Mouse (Mus musculus) layer of hippocampus, adult 11-12 months (tissue): Measurements from ENCODE around the gene Csn1s2a.
"Not testable (repeated sequence)": the region's sequence is repeated elsewhere in the genome, so short reads cannot be mapped to it uniquely, and the experiment has no call there.

Experiments
- DNase-seq: peaks from one replicate; pipeline ENCODE4 v3.0.0; 2022; ENCODE audit warnings: low spot score

Csn1s2a gene

DNA sequence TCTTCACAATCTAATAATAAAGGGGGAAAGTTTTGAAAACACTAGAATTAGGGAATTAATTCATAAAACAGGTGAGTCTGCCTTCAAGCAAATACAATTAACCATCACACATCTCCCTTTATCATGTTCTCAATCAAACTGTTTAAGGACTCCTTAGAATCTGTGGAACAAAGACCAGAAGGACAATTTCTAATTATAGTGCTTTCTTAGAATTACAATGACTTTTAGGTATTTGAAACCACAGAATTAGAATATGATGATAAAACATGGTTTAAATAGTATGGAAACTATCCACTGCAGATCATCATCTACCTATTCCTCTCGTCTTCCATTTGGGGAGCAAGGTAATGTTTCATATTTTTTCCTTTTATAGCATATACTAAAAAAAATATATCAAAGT lies at the start of gene Csn1s2a:
TSS of gene Csn1s2a (plus strand) at position 301 of the 400 bp plus-strand sequence.
- DNase-seq, result no peak

DNA sequence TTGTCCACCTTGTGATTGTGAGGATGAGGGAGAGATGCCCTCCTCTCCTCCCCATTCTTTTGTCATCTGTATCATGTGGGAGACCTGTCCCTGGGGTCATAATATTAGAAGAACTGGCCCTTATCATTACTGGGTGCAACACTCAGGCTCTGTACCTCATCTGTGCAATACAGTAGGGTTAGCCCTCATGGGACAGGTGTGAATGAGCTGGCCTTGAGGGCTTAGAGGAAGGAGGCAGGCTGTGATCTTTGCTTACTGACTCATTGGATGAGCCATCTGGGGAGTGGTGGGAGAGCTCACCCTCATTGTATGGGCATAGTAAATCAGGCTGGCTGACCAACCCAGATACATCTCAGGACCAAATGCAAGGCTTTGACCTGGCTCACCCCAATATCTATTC lies 39.5 kb upstream of the Csn1s2a start:
- DNase-seq, result no peak

DNA sequence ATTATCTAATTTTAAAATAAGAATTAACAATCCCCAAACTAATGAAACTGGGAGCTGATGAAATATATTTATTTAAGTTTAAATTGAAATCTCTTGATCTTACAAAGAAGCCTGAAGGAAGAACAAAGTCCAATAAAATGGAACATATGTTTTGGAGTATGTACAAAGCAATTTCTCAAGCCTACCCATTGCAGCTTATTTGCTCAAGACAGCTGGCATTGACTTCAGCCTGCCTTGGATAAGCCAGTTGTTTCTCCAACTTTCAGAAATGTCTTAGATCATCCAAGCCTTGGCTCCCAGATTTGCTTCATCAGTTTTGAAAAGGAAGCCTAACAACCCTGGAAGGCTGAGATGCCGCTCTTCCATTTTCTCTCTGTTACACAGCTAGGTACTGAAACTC lies 20.9 kb upstream of the Csn1s2a start:
- DNase-seq, result no peak

DNA sequence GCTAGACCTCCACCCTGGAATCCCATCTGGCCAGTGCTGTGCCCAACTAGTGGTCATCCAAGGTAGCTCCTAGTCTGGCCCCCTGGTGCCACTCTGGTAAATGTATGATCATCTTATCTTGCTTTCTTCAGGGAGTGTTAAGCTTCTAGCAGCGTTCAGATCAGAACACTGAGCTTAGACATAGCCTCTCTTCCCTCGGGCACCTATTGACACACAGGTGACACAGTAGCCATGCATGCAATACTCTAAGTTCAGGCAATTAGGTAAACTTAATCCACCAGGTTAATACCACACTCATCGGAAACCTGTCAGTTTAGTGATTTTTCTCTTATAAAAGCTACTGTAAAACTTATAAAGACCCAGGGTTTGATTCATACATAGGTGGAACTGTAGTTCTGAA lies 9.8 kb upstream of the Csn1s2a start:
- DNase-seq, result no peak

DNA sequence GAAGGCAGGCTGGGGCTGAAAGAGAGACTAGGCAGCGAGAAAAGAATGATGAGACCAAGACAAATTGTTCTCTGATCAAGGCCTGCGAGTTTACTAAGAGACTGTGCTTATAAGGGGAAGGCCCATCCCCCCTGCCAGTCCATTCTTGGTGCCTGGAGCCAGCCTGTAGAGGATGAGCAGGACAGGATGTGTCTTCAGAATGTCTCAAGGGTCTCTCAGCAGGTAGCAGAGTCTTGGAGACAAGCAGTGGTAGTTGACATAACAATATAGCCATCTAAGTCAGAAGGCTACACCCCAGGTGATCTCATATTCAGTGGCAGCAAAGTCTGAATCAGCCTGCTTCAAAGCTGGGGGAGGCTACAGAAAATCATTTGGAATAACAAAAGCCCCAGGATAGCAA lies 2.2 kb upstream of the Csn1s2a start:
- not testable (repeated sequence) for DNase-seq

DNA sequence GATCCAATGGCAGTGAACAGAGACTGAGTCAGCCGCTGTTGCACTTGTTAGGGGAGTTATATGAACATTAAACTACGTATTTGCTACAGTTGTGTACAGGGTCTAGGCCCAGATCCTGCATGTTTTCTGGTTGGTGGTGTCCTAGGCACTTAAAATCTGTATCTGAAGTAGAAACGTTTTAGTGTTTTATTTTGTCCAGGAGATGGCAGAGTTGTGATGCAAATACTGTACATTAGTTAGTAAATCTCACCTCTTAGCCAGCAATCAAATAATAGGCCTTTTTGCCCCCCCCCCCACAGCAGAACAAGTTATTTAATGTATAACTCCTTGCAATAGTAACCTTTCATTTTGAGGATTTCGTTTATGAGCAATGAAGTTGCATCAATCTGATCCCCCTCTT lies 8.4 kb downstream of the Csn1s2a start:
- no peak for DNase-seq

DNA sequence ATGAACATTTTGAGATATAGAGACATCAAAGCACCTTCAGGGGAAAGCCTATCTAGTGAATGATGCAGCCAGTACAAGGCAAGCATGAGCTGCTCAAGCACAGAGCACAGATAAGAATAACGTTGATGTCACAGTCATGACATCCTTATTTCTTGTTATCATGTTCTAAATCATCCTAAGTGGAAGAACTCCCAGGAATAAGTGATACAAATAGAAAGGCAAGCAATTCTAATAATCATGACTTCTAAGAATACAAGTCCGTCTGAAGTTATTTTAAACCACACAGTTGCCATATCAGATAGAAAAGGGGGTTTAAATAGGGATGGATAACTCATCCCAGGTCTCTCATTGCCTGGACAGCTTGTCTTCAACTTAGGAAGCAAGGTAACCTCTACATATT lies 33.4 kb downstream of the Csn1s2a start, which contains the start of gene Csn1s2b:
TSS of gene Csn1s2b (plus strand) at position 301 of the 400 bp plus-strand sequence.
- no peak for DNase-seq

DNA sequence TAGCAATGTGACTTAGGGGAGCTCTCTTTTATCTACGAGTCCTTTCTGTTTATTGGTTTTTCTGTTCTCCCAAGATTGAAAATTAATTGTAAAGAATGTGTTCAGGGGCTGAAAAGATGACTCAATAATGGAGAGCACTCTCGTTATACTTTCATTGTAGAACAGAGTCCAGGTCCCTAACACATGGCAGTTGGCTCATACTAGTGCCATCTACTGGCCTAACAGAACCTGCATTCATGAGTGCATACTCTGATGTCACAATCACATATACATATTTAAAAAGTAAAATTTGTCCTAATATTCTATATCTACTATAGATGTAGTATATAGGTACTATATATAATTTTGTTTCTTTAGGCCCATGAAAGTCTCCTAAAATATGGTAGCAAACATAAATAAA lies 34.9 kb downstream of the Csn1s2a start:
- no peak for DNase-seq

DNA sequence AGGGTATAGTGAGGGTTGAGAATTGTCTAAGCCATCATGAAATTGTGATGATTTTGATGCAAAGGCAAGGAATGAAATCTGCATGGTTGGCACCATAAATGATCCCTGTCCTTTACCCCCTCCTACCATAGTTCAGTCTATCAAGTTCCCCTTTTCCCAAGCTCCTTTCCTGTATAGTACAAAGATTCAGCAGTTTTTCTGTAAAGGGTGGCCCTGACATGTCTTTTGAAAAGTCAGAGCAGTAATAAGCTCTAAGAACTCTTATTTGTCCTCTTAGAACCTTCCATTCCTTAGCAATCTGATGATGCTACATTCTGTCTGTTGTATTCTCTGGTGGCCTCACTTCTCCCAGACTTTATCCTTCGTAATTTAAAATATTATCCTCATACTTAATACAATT lies 51.0 kb downstream of the Csn1s2a start, which contains the start of gene Prr27:
TSS of gene Prr27 (plus strand) at position 301 of the 400 bp plus-strand sequence.
- DNase-seq, result no peak
